ENCODE assay signal across 8 mouse cellular contexts in genomic region chr16:17530640-17531288, GRCm38 (mm10). TPM values are rescaled to one million over a fixed set of nuclear protein-coding genes. Genes with fewer than 3 reads are reported as not detected.
DNase-seq lines count a peak whose midpoint lies in the region; ATAC-seq and TF ChIP-seq lines count a peak whose summit lies in the region.

TSS of gene Thap7 (minus strand) at chr16:17531136.

- DNase-seq in ES-CJ7 (ENCODE audit: low read depth, low spot score), result peak; percentile 97
- DNase-seq in cerebellum, adult 11 months, result peak; percentile 94
- DNase-seq in heart, postnatal 25 days (ENCODE audit: low spot score), result peak; percentile 92
- DNase-seq in layer of hippocampus, adult 18-20 months (ENCODE audit: low spot score in 2 of 2), result peak; percentile 95 to 96
- DNase-seq in lung, adult 2 months, result peak; percentile 97
- DNase-seq in thymus, adult 18-20 months, result peak; percentile 94 to 96

- H3K4me2 ChIP-seq in forebrain, embryonic 15.5 days (replicated peaks), result peak within 1 kb of the TSS; percentile 71

- H3K27ac ChIP-seq in forebrain, embryonic 15.5 days (replicated peaks), result peak within 1 kb of the TSS; percentile 99

- no peaks in the 10 kb centered on the region for H3K27me3 ChIP-seq in forebrain, embryonic 15.5 days

- peak within 1 kb of the TSS; percentile 82 for H3K9ac ChIP-seq in forebrain, embryonic 15.5 days (replicated peaks)

- under 1% methylated on average over 67 of the region's 67 CpGs for WGBS in forebrain, embryonic 15.5 days
- WGBS in lung, adult 2 months, result under 1% methylated on average over 67 of the region's 67 CpGs

- intact Hi-C loops in heart, postnatal 25 days (cut with DNase I), result loop anchor here (1.0 to 2.0 kb wide), 2 partner anchors 20 to 128 kb away; no protein-coding TSS in a partner anchor

- ATAC-seq in forebrain, embryonic 15.5 days (replicated peaks), result peak; percentile 98
- peak; percentile 78 for ATAC-seq in neutrophil, adult 5-6 weeks (ENCODE audit: extremely low read depth, insufficient number of reproducible peaks, low FRiP score, poor library complexity, severe bottlenecking)

- no peak for TF ChIP-seq CTCF in lung, adult 2 months (IDR thresholded peaks at IDR 0.05; ENCODE audit: insufficient read depth, low read length)

- H3K4me1 ChIP-seq in forebrain, embryonic 15.5 days, result peaks cover 20% of the 10 kb centered on the region
- peaks cover 6% of the 10 kb centered on the region for H3K4me1 ChIP-seq in lung, adult 2 months (ENCODE audit: control insufficient read depth, insufficient read depth, low read length)

- peak; percentile 93 for TF ChIP-seq POLR2A in lung, adult 2 months (IDR thresholded peaks at IDR 0.05; ENCODE audit: borderline replicate concordance, extremely low read depth, low read depth, low read length)

- H3K9me3 ChIP-seq in forebrain, embryonic 15.5 days, result no peaks in the 10 kb centered on the region

- H3K36me3 ChIP-seq in forebrain, embryonic 15.5 days, result peaks cover 30% of the 10 kb centered on the region

- H3K4me3 ChIP-seq in forebrain, embryonic 15.5 days, result peak within 1 kb of the TSS; percentile 85
- peak within 1 kb of the TSS; percentile 88 for H3K4me3 ChIP-seq in lung, adult 2 months (replicated peaks; ENCODE audit: extremely low read depth, low read depth, low read length)

RNA-seq across cellular contexts. Expression of gene Thap7, which starts in this region (rescaled TPM):
- 65.8 and 67.7 TPM in 2 replicates for polyA plus RNA-seq in forebrain, embryonic 15.5 days (2015; fragmentation: Nextera tagmentation; extraction: Ambion mirVana)
- 10 to 100 TPM; 13.1 to 14.7 TPM for total RNA-seq in heart, postnatal 25 days (2021)
- 10 to 100 TPM; 39.6 to 44.0 TPM for total RNA-seq in layer of hippocampus, adult 18-20 months (2021)
- 87.3 and 90.4 TPM in 2 replicates for polyA plus RNA-seq in lung, adult 2 months (2012; rRNA removed)
- 32.9 and 34.0 TPM in 2 replicates for total RNA-seq in neutrophil, adult 5-6 weeks (2017)

Comparison
In these comparisons a context has a peak if more than half of its experiments do, and no peak if none do; other contexts are left out.
1. Peak in every context shown above with its lines: DNase-seq, ATAC-seq, H3K4me3 ChIP-seq and H3K27ac ChIP-seq.